Comparison of ENCODE assay signal across 8 mouse cellular contexts in the genomic region with DNA sequence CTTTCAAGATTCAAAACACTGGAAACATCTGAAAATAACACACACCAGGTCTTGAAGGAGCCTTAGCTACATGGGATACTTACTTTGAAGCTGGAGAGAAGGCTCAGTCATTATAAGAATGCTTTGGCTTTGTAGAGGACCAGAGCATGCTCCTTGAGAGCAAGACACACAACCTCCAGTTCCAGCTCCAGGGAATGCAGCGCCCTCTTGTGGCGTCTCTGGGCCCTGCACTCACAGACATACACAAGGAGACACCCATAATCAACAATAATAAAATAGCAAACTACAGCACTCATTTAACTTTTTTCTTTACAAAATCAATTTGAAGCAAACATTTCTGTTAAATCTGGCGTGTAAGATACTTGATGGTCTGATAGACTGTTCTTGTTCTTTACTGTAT.
DNase-seq lines count a peak whose midpoint lies in the region; ATAC-seq lines count a peak whose summit lies in the region.

No protein-coding gene starts in this region.

- ATAC-seq in midbrain, embryonic 11.5 days (ENCODE audit: low FRiP score), result no peak
- ATAC-seq in liver, embryonic 13.5 days (ENCODE audit: low read depth), result no peak
- no peak for ATAC-seq in midbrain, embryonic 15.5 days (replicated peaks)

- H3K36me3 ChIP-seq in midbrain, embryonic 11.5 days (ENCODE audit: control insufficient read depth, insufficient read depth, low read length), result no peaks in the 10 kb centered on the region
- H3K36me3 ChIP-seq in midbrain, embryonic 10.5 days, result no peaks in the 10 kb centered on the region
- no peaks in the 10 kb centered on the region for H3K36me3 ChIP-seq in liver, embryonic 13.5 days
- H3K36me3 ChIP-seq in midbrain, embryonic 15.5 days (replicated peaks), result no peaks in the 10 kb centered on the region

- H3K9me3 ChIP-seq in midbrain, embryonic 11.5 days (ENCODE audit: control insufficient read depth, low read length), result no peaks in the 10 kb centered on the region
- no peaks in the 10 kb centered on the region for H3K9me3 ChIP-seq in midbrain, embryonic 10.5 days (replicated peaks)
- H3K9me3 ChIP-seq in liver, embryonic 13.5 days (replicated peaks), result no peaks in the 10 kb centered on the region
- no peaks in the 10 kb centered on the region for H3K9me3 ChIP-seq in midbrain, embryonic 15.5 days

- H3K9ac ChIP-seq in midbrain, embryonic 11.5 days (ENCODE audit: low read length), result no peak overlapping the region
- H3K9ac ChIP-seq in liver, embryonic 13.5 days, result no peak overlapping the region
- no peak overlapping the region for H3K9ac ChIP-seq in midbrain, embryonic 15.5 days

- H3K27me3 ChIP-seq in midbrain, embryonic 11.5 days (ENCODE audit: control insufficient read depth, insufficient read depth, low read length), result no peaks in the 10 kb centered on the region
- no peaks in the 10 kb centered on the region for H3K27me3 ChIP-seq in midbrain, embryonic 10.5 days (ENCODE audit: low read depth, poor library complexity, severe bottlenecking)
- no peaks in the 10 kb centered on the region for H3K27me3 ChIP-seq in liver, embryonic 13.5 days
- no peaks in the 10 kb centered on the region for H3K27me3 ChIP-seq in midbrain, embryonic 15.5 days (replicated peaks)

- H3K4me3 ChIP-seq in midbrain, embryonic 11.5 days (ENCODE audit: low read depth, low read length), result no peak overlapping the region
- no peak overlapping the region for H3K4me3 ChIP-seq in midbrain, embryonic 10.5 days
- no peak overlapping the region for H3K4me3 ChIP-seq in liver, embryonic 13.5 days (replicated peaks)
- H3K4me3 ChIP-seq in midbrain, embryonic 15.5 days, result no peak overlapping the region

- 55% methylated on average over 3 of the region's 3 CpGs for WGBS in midbrain, embryonic 11.5 days
- 52% methylated on average over 3 of the region's 3 CpGs for WGBS in midbrain, embryonic 10.5 days
- WGBS in liver, embryonic 13.5 days (ENCODE audit: insufficient replicate concordance), result 19% methylated on average over 3 of the region's 3 CpGs
- WGBS in midbrain, embryonic 15.5 days, result 58% methylated on average over 3 of the region's 3 CpGs

- H3K27ac ChIP-seq in midbrain, embryonic 11.5 days (ENCODE audit: low read depth, low read length), result no peak overlapping the region
- H3K27ac ChIP-seq in midbrain, embryonic 10.5 days (replicated peaks), result no peak overlapping the region
- H3K27ac ChIP-seq in liver, embryonic 13.5 days, result no peak overlapping the region
- H3K27ac ChIP-seq in midbrain, embryonic 15.5 days, result no peak overlapping the region

- no peaks in the 10 kb centered on the region for H3K4me1 ChIP-seq in midbrain, embryonic 11.5 days (ENCODE audit: control insufficient read depth, insufficient read depth, low read length)
- no peaks in the 10 kb centered on the region for H3K4me1 ChIP-seq in midbrain, embryonic 10.5 days
- H3K4me1 ChIP-seq in liver, embryonic 13.5 days (replicated peaks), result no peaks in the 10 kb centered on the region
- H3K4me1 ChIP-seq in midbrain, embryonic 15.5 days, result no peaks in the 10 kb centered on the region

- peak; percentile 37 for DNase-seq in gastrocnemius, postnatal 10 days
- DNase-seq in gastrocnemius, adult 18-20 months (ENCODE audit: low spot score), result no peak
- DNase-seq in midbrain, embryonic 11.5 days (ENCODE audit: low spot score, missing footprints), result peak; percentile 91
- DNase-seq in midbrain, embryonic 10.5 days (ENCODE audit: low spot score), result no peak
- peak; percentile 68 for DNase-seq in ZHBTc4 (ENCODE audit: low read depth, low spot score)
- peak; percentile 5 for DNase-seq in liver, embryonic 13.5 days
- DNase-seq in yolk sac, embryonic 10.5 days (ENCODE audit: low spot score), result no peak

- no peak overlapping the region for H3K4me2 ChIP-seq in midbrain, embryonic 11.5 days
- no peak overlapping the region for H3K4me2 ChIP-seq in liver, embryonic 13.5 days
- no peak overlapping the region for H3K4me2 ChIP-seq in midbrain, embryonic 15.5 days

Comparison
In these comparisons a context has a peak if more than half of its experiments do, and no peak if none do; other contexts are left out.
1. DNase-seq: peak in gastrocnemius, postnatal 10 days (single experiment), midbrain, embryonic 11.5 days (single experiment), ZHBTc4 (single experiment) and liver, embryonic 13.5 days (single experiment); none in gastrocnemius, adult 18-20 months (single experiment), midbrain, embryonic 10.5 days (single experiment) and yolk sac, embryonic 10.5 days (single experiment).